ENCODE assay signal across 8 mouse cellular contexts in the genomic region with DNA sequence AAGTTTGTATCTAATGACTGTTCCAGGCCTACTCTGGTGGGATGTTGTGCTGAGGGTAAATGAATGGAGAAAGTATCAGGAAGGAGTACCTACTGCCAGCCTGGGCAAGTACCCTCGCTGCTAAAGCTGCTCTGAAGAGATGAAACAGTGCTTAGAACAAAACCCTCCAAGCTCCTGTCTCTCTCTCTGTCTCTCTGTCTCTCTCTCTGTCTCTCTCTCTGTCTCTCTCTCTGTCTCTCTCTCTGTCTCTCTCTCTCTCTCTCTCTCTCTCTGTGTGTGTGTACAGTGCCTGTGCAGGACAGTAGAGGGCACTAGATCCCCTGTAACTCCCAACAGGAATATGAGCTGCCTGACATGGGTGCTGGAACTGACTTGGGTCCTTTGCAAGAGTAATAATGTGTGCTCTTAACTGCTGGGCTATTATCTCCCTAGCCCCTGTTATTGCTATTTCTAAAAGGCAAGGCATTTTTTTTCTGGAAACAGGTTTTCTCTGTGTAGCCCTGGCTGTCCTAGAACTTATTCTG. TPM values are rescaled to one million over a fixed set of nuclear protein-coding genes. Genes with fewer than 3 reads are reported as not detected.
A peak's percentile ranks its signal among the peaks of the same experiment; 100 is the strongest.
DNase-seq lines count a peak whose midpoint lies in the region; ATAC-seq and TF ChIP-seq lines count a peak whose summit lies in the region.

No protein-coding gene starts in this region.

- H3K9me3 ChIP-seq in heart, embryonic 16.5 days (replicated peaks; ENCODE audit: control insufficient read depth, low read length): no peaks in the 10 kb centered on the region
- H3K9me3 ChIP-seq in forebrain, postnatal 0 days (ENCODE audit: low read length): no peaks in the 10 kb centered on the region
- no peaks in the 10 kb centered on the region for H3K9me3 ChIP-seq in lung, embryonic 16.5 days (ENCODE audit: control insufficient read depth, low read length)

- peak overlapping the region; percentile 77 for H3K4me2 ChIP-seq in heart, embryonic 16.5 days (ENCODE audit: low read depth, low read length)
- H3K4me2 ChIP-seq in forebrain, postnatal 0 days (ENCODE audit: low read depth): peak overlapping the region; percentile 71
- peak overlapping the region; percentile 76; the same call in 1 of the 2 replicates for H3K4me2 ChIP-seq in lung, embryonic 16.5 days (ENCODE audit: low read depth, low read length)

- peaks cover 30% of the 10 kb centered on the region for H3K36me3 ChIP-seq in heart, embryonic 16.5 days (ENCODE audit: control insufficient read depth, insufficient read depth)
- peaks cover 31% of the 10 kb centered on the region for H3K36me3 ChIP-seq in forebrain, postnatal 0 days (ENCODE audit: insufficient read depth)
- peaks cover 29% of the 10 kb centered on the region for H3K36me3 ChIP-seq in lung, embryonic 16.5 days (ENCODE audit: control insufficient read depth, insufficient read depth, low read length)

- intact Hi-C loops in heart, postnatal 10 days (cut with DNase I): loop anchor here (5.0 kb wide), 1 partner anchor 168 kb away; no protein-coding TSS in a partner anchor

- no peak overlapping the region for H3K27ac ChIP-seq in heart, embryonic 16.5 days (ENCODE audit: low read length)
- no peak overlapping the region for H3K27ac ChIP-seq in forebrain, postnatal 0 days (ENCODE audit: low read depth, low read length)
- H3K27ac ChIP-seq in lung, embryonic 16.5 days (ENCODE audit: low read length): no peak overlapping the region

- no peak for DNase-seq in heart, postnatal 10 days
- DNase-seq in MEL-GATA-1-ER (ENCODE audit: extremely low read depth, low read depth): peak; percentile 51
- peak; percentile 31 for DNase-seq in forebrain, postnatal 0 days
- DNase-seq in cerebellum, adult 9-10 months: no peak
- DNase-seq in right cerebral cortex, postnatal 25 days: no peak
- no peak for DNase-seq in gastrocnemius, adult 18-20 months (ENCODE audit: low spot score)

- no peak overlapping the region for H3K9ac ChIP-seq in heart, embryonic 16.5 days (ENCODE audit: low read length)
- H3K9ac ChIP-seq in forebrain, postnatal 0 days: no peak overlapping the region
- H3K9ac ChIP-seq in lung, embryonic 16.5 days (ENCODE audit: low read length): no peak overlapping the region

- peaks cover 20% of the 10 kb centered on the region for H3K4me1 ChIP-seq in heart, embryonic 16.5 days (ENCODE audit: control insufficient read depth, insufficient read depth, low read length)
- peaks cover 15% of the 10 kb centered on the region for H3K4me1 ChIP-seq in forebrain, postnatal 0 days (ENCODE audit: insufficient read depth)
- peaks cover 20% of the 10 kb centered on the region for H3K4me1 ChIP-seq in lung, embryonic 16.5 days (replicated peaks; ENCODE audit: control insufficient read depth, insufficient read depth, low read length)

- WGBS in heart, embryonic 16.5 days: 64% methylated on average over 1 of the region's 1 CpGs
- WGBS in forebrain, postnatal 0 days: 67% methylated on average over 1 of the region's 1 CpGs
- WGBS in lung, embryonic 16.5 days: 60% methylated on average over 1 of the region's 1 CpGs

- H3K4me3 ChIP-seq in heart, embryonic 16.5 days (ENCODE audit: low read length): no peak overlapping the region
- H3K4me3 ChIP-seq in forebrain, postnatal 0 days (ENCODE audit: low read depth, low read length): no peak overlapping the region
- H3K4me3 ChIP-seq in lung, embryonic 16.5 days (ENCODE audit: low read length): peak overlapping the region; percentile 85; the same call in 1 of the 2 replicates

- peak; percentile 60 for TF ChIP-seq CTCF in forebrain, postnatal 0 days (IDR thresholded peaks at IDR 0.05; ENCODE audit: low read depth)

- H3K27me3 ChIP-seq in heart, embryonic 16.5 days (ENCODE audit: control insufficient read depth, insufficient read depth, low read length): no peaks in the 10 kb centered on the region
- H3K27me3 ChIP-seq in forebrain, postnatal 0 days (ENCODE audit: insufficient read depth, low read length): no peaks in the 10 kb centered on the region
- no peaks in the 10 kb centered on the region for H3K27me3 ChIP-seq in lung, embryonic 16.5 days (ENCODE audit: control insufficient read depth, insufficient read depth, low read depth, low read length)

- no peak for ATAC-seq in heart, embryonic 16.5 days (replicated peaks; ENCODE audit: extremely low read depth, insufficient read depth, low FRiP score)
- ATAC-seq in forebrain, postnatal 0 days: no peak
- ATAC-seq in lung, embryonic 16.5 days (ENCODE audit: low read depth): no peak

RNA-seq across cellular contexts. Expression of a gene that starts 2.3 kb away (rescaled TPM):
- 18.7 and 20.6 TPM in 2 replicates for polyA plus RNA-seq in heart, embryonic 16.5 days (2015; fragmentation: Nextera tagmentation; extraction: Ambion mirVana)
- 10 to 100 TPM; 21.2 to 21.9 TPM for total RNA-seq in heart, postnatal 10 days (2021)
- total RNA-seq in forebrain, postnatal 0 days (2014; rRNA removed): 19.5 and 24.8 TPM in 2 replicates
- 23.5 and 24.5 TPM in 2 replicates for polyA plus RNA-seq in forebrain, postnatal 0 days (2015; fragmentation: Nextera tagmentation; extraction: Ambion mirVana)
- 32.7 and 37.9 TPM in 2 replicates for polyA plus RNA-seq in lung, embryonic 16.5 days (2015; fragmentation: Nextera tagmentation; extraction: Ambion mirVana)
- total RNA-seq in gastrocnemius, adult 18-20 months (2021): 10 to 100 TPM; 12.8 to 15.6 TPM

RNA-seq across cellular contexts. Expression of a gene that starts 5.7 kb away (rescaled TPM):
- polyA plus RNA-seq in heart, embryonic 16.5 days (2015; fragmentation: Nextera tagmentation; extraction: Ambion mirVana): 0.52 and 0.56 TPM in 2 replicates
- under 1 TPM; 0.22 TPM for total RNA-seq in heart, postnatal 10 days (2021)
- 0.54 and 0.86 TPM in 2 replicates for total RNA-seq in forebrain, postnatal 0 days (2014; rRNA removed)
- 0.26 and 0.47 TPM in 2 replicates for polyA plus RNA-seq in forebrain, postnatal 0 days (2015; fragmentation: Nextera tagmentation; extraction: Ambion mirVana)
- polyA plus RNA-seq in lung, embryonic 16.5 days (2015; fragmentation: Nextera tagmentation; extraction: Ambion mirVana): 0.40 and 0.50 TPM in 2 replicates
- total RNA-seq in gastrocnemius, adult 18-20 months (2021): under 1 TPM; 0.09 to 0.14 TPM

Comparison
In these comparisons a context has a peak if more than half of its experiments do, and no peak if none do; other contexts are left out.
1. DNase-seq: peak in MEL-GATA-1-ER (single experiment) and forebrain, postnatal 0 days (single experiment); none in heart, postnatal 10 days (0 of 2), cerebellum, adult 9-10 months (single experiment), right cerebral cortex, postnatal 25 days (single experiment) and gastrocnemius, adult 18-20 months (single experiment).
2. Peak in every context shown above with its lines, with median percentiles within 50 percentile points of each other: H3K4me2 ChIP-seq.